Mouse (Mus musculus) R1 (cell line): ENCODE results near the gene Btbd19.

ENCODE experiments used
- DNase-seq: peaks from one replicate; pipeline ENCODE4 v3.0.0-alpha.2; 2018; ENCODE audit warnings: low read depth, low spot score

Gene Btbd19

DNA sequence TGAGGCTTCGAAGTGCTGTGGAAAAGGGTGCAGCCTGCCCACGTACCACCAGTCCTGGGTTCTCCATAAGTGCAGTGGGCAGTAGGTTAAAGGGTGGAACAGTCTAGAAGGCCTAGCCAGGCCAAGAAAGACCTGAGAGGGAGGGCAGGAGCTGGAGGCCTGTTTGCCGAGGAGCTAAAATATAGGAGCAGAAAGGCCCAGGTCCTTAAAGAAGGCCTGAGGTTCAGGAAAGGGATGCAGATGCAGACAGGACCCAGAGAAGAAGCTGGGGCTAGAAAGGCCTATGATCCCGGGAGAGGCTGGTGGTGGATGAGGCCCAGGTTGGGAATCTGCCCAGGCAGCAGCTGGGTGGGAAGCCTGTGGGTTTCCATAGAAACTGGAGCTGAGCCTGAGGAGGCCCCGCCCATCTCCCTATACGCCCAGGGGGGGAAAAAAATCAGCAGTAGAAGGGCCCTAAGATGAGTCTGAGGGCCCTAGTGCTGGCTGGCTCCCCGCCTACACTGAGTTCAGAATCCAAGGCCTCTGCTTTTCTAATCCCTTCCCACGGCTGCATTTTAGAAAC lies at the start of gene Btbd19:
Btbd19 (minus strand) TSS at position 378 of the 562 bp plus-strand sequence.
- peak; percentile 93 for DNase-seq

DNA sequence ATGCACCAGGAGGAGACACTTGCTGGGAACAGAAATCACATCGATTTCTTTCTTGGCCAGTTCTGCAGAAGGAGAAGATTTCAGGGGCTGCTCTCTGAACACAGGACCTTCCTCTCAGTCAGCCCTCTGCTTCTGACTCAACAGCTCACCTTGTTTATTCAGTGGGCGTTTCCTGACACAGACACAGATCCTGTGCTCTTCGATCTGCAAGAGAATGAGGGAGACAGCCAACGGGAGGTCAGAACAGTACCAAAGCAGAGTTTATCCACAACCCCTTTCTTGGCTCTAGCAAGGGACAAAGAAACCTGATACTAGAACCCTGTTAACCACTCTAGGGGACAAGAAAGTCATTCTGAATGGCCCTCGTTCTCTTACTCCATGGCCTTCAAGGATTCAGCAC lies 44.4 kb upstream of the Btbd19 start:
- peak; percentile 89 for DNase-seq

DNA sequence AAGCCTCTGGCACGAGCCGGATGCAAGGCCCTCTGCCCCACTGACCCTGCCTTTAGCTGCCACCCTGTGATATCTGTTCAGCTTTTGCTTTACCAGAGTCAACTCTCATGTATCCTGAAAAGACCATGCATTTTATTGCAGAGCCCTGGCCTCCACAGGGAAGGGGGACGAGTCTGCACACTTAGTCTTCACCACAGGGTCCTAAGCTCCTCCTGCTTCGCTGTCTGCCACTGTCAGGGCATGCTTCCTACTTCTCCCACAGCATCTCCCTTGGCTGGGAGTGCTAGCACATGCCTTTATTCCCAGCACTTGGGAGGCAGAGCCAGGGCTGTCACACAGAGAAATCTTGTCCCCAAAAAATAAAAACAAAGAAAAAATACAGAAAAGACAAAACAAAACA lies 35.7 kb upstream of the Btbd19 start:
- DNase-seq, result no peak

DNA sequence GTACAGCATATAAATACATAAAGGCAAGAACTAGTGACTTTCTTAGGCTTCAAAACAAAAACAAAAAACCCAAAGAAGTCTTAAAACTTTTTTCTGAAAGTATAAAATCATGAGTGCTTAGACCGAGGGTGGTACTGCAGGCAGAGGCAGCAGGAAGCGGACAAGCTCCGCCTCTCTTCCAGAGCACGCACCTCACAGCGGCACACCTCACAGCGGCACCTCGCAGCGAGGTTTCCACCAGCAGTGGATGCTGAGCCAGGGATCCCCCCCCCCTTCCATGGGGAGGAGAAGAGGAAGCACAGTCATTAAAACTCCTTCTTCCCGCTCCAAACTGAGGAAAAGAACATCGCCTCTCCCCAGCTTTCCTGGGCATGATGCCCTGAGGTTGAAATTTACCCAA lies 34.1 kb upstream of the Btbd19 start:
- DNase-seq, result peak; percentile 53

DNA sequence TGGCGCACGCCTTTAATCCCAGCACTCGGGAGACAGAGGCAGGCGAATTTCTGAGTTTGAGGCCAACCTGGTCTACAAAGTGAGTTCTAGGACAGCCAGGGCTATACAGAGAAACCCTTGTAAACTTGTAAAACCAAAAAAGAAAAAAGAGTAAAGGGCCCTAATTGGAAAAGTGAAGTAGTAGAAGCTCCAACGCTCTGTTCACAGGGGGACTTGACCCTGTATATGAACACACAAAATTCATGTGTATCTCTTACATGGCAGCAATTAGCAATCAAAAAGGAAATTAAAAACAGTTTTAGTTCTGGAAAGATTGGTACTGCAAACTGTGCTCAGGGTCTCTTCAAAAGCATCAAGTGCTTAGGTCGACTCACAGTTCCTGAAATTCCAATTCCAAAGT lies 30.8 kb upstream of the Btbd19 start:
- DNase-seq, result no peak

DNA sequence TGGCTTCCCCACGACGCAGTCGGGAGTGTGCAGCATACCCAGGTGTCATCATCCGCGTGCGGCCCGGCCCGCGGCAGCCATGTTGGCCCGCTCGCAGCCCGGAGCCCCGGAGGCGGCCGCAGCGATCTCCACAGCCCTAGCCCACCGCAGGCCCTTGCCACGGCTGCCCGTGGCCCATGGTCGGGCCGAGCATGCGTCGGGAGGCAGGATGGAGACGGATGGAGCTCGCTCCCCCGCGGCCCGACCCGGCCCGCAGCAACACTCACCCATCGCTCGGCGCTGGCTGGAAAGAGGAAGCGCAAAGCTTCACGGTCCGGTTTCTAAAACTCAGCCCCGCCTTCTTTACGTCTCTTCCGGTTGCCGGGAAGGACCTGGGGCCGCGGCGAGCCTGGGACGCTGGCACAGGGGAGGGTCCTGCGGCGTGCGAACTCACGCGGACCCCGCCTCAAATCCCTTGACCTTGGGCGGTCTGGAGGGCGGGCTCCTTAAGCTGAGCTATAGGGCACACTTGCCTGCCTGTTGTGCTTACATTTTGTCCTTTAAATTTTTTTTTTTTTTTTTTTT lies 30.3 kb upstream of the Btbd19 start, which contains the start of gene Rps8:
Rps8 (minus strand) TSS at position 452 of the 564 bp plus-strand sequence.
- peak; percentile 96 for DNase-seq

DNA sequence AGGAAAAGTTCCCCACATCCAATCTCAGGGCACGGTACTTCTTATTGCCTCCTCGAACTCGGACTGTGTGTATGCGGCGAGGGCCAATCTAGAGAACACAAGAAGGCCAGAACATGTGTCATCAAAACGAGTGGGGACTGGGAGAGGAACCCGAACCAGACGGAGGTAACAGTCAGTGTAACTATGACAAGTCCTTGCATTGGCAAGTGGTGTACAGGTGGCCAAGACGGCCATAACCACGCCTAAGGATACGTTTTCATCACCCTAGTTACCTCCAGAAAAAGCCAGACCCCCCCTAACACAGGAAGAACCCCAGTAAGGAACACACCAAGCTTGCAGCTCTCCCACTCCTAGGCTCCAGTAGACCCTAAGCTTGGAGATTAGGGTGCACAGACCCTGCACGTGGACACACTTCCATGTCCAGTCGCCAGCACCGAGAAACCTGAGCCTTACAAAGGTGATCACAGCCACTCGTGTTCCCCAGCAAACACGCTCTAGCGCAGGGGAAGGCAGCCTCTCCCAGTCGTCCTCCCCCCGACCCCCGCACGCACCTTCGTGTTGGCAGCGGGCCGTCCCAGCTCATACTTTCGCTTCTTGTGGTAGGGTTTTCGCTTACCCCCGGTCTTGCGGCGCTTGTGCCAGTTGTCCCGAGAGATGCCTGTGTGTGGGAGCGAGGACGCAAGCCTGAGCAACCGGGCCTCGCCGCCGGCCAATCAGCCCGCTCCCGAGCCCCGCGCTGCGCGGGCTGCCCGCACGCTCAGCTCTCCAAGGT lies 29.7 kb upstream of the Btbd19 start:
- DNase-seq, result peak; percentile 48

DNA sequence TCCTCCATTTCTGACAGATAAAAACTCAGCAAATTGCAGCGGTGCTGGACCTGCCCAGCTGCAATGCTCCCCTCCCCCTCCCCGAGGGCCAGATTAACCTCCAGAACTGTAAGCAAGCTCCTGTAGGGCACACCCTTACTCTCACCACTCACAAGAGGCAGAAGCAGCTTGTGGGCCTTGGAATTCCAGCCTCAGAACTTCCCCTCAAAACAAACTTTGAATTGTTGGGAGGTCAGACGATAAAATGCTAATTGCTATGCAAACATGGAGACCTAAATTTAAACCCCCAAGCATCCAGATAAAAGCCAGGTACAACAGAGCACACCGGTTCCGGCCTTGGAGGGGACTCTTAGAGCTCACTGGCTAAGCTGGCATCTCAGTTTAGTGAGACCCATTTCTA lies 27.2 kb upstream of the Btbd19 start:
- DNase-seq, result peak; percentile 91

DNA sequence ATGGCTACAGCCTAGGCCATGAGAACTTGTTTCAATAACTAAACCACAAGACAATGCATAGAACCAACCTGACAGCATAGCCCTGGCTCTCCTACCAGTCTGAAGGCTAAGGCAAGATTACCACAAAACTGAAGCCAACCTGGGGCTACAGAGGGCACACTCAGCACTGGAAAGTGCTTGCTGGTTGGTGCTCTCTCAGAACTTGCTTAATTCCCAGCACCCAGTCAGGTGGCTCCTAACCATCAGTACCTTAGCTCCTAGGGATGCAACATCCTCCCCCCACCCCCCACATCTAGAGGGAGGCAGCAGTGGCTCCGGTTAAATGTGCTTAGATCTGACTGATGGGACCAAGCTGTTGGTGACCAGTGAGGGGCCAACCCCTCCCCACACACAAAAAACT lies 25.9 kb upstream of the Btbd19 start:
- DNase-seq, result no peak

DNA sequence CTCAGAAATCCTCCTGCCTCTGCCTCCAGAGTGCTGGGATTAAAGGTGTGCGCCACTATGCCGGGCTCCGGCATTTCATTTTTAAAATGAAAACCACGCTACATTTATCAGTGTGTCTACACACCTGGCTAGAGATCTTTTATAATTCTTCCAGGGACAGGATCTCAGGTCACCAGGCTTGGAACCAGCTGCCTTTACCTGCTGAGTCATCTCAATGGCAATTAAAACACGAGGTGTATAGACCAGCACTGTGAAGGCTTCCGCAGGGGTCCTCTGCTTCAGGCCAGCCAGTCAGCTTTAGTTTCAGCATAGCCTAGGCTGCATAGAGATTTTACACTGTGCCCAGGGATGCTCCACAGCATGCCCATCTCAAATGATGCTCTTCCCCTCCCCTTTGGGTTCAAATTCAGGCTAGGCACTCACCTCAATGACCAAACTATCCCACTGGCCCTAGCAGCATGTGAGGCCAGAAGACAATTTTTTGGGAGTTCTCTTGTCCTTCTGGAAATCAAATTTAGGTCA lies 24.7 kb upstream of the Btbd19 start:
- DNase-seq, result no peak

DNA sequence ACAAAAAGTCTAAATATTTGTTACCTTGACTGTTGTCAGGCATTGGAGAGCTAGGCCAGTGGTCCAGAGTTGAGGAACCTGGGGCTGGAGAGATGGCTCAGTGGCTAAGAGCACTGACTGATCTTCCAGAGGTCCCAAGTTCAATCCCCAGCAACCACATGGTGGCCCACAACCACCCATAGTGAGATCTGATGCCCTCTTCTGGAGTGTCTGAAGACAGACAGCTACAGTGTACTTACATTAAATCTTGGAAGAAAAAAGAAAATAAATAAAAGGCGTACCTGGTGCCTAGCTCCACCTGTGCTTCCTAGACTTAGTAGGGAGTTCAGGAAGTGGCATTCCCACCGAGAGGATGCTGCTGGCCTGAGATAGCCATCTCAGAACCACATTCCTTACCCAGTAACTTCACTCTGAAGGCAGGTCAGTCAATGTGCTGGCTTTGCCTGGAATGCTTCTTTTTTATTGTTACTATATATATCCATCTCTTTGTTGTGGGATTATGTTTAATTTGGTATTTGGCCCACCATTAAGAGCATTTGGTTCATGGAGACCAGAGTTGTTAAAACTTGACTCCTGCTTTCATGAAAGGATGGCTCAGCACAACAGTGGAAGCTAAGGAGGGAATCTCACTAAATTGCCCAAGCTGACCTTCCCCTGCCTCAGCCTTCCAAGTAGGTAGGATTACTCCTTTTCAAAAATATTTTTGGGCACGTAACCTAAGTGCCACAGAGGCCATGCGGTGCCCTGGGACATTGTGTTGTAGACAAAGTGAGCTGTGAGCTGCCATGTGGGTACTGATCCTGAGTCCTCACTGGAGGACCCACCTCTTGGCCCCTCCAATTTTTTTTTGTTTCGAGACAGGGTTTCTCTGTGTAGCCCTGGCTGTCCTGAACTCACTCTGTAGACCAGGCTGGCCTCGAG lies 24.0 kb upstream of the Btbd19 start:
- DNase-seq, result peak; percentile 67

DNA sequence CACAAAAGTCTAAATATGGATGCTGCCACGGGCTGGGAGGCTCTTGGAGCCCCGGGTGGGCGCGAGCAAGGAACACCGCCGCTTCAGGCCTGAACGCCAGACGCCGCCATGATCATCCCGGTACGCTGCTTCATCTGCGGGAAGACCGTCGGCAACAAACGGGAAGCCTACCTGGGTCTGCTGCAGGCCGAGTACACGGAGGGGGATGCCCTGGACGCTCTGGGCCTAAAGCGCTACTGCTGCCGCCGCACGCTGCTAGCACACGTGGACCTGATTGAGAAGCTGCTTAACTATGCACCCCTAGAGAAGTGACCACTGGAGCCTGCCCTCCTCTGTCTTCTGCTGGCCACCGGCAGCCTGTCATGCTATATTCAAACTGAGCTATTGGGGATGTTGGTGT lies 23.3 kb upstream of the Btbd19 start:
- DNase-seq, result no peak

DNA sequence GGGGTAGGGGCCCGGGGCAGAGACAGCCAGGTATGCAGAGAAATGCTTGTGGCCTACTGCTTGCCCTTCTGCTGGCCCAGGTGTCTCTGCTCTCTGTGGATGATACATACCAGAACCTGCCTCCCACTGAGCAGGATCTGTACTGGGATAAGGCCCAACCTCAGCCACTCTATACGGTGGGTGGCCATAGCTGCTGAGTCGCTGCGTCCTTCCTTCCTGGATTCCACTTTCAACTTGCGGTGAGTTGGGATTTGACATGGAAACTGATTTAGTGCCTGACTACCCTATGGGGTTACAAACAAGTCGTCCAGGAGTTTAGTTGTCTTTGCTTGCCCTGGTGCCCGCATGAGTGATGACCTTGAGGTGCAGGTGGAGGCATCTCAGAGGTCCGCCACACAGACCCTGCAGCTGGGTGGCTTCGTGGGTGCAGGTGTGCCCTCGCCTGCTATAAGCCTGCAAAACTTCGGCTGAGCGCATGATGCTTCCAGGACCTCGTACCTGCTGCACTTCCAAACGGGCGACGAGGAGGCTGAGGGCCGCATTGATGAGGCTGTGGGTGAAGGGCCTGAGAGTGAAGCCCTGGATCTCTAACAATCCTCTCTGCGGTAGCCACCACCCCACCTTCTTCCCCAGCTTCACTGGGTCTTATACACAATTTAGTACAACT lies 22.7 kb upstream of the Btbd19 start:
- peak; percentile 56 for DNase-seq

DNA sequence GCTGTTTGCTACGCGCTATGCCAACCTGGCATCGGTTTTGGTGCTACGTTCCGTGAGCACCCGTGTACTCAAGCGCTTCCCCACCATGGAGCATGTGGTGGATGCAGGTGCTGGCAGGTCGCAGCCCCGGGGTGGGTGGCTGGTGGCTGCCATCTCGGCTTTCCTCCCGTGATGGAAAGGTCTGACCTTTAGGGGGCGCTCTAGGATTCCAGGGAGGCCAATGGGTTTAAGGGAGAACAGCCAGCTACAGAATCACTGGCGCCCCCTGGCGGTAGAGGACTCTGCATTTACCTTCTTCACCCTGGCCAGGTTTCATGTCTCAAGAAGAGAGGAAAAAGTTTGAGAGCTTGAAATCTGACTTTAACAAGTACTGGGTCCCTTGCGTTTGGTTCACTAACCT lies 20.7 kb upstream of the Btbd19 start:
- DNase-seq, result peak; percentile 98

DNA sequence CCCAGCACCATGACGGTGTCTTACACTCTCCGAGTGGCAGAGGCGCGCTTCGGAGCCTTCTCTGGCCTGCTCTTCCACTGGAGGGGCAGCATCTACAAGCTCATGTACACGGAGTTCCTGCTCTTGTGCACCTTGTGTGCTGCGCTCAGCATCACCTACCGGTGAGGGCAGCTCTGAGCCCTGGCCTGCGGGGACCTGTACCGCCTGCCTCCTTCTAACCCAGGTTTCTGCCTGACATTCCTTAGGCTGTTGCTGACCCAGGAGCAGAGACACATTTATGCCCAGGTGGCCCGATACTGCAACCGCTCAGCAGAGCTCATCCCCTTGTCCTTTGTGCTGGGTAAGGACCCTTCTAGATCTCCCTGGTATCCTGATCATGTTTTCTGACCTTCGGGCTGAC lies 19.7 kb upstream of the Btbd19 start:
- DNase-seq, result no peak

DNA sequence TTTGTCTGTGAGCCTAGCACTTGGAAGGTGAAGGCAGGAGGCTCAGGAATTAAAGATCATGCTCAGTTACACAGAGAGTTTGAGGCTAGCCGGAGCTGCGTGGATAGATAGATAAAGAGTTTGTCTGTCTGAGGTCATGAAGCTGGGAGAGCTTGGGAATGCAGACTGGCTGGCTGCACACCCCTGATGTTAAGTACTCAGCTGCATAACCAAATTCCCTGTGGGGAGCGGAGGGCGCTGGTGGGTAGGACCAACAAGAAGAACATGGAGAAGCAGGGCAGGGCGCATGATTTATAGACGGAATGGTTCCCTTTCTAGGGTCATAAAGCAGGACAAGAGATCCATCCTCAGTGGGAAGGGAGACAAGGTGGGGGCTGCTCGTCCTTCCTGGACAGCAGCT lies 17.5 kb upstream of the Btbd19 start:
- DNase-seq, result peak; percentile 56

DNA sequence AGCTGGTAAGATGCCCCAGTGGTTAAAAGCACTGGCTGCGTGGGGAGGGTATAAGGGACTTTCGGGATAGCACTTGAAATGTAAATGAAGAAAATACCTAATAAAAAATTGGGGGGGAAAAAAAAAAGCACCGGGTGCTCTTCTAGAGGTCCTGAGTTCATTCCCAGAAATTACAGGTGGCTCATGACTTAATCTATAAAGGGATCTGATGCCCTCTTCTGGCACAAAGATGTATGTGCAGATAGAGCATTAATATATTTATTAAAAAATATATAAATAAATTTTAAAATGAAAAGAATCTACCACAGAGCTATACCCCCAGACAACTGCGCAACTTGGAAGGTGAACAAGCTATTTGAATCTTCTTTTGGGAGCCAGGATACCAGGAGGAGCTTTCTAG lies 15.1 kb upstream of the Btbd19 start:
- DNase-seq, result no peak

DNA sequence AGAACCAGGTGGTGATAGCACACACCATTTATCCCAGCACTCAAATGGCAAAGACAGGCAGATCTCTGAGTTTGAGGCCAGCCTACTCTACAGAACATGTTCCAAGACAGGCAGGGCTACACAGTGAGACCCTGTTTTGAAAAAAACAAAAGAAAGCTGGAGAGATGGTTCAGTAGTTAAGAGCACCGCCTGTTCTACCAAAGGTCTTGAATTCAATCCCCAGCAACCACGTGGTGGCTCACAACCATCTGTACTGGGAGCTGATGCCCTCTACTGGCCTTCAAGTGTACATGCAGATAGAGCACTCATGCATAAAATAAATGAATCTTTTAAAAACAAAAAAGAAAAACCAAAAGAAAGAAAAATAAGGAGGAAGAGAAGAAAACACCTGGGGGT lies 13.7 kb upstream of the Btbd19 start:
- peak; percentile 95 for DNase-seq

DNA sequence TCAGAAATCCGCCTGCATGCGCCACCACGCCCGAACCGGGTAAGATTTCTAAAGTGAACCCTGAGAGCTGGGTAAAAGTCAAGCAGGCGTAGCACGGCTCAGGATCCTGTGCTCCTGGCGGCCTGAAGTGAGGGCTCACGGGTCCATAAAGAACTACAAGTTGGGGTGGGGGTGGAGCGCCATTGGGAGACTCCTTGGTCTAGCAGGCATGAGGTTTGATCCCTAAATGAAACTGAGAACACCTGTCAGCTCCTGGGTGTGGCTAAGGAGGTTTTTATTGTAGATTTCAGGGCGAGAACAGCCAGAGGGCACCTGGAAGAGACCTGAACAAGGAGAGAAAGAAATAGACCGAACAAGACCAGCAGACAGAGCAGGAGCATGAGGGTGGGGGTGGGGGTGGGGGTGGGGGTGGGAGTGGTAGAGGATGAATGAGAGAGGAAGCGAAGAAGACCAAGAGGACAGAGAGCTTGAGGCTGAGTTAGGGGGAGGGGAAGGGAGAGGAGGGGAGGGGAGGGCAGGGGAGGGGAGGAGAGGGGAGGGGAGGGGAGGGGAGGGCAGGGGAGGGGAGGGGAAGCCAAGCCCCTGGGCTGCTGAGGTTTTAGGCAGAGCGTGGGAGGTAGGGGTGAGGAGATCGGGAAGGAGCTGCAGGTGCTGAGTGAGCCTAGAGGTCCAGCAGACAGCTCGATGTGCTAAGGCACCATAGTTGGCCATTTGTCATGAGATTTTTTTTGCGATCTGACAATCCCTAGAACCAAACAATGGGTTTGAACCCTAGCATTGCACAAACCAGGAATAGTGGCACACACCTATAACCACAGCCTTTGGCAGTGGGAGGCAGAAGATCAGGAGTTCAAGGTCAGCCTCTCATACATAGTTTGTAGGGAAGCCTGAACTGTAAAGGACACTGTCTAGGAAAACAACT lies 13.0 kb upstream of the Btbd19 start:
- peak; percentile 96 for DNase-seq

DNA sequence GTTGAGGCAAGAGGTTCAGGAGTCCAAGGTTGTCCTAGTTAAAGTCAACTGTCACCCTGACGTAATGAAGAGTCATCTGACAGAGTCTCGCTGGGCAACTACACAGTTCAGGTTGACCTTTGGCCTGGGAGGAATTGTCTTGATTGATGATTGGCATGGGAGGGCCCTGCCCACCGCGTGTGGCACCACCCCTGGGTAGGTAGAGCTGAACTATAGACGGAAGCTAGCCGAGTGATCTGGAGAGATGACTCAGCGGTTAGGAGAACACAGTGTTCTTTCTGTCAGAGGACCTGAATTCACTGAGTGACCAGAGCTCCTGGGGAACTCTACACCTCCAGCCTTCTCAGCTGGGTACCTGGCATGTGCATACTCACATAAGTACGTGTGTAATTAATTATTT lies 10.5 kb upstream of the Btbd19 start:
- peak; percentile 82 for DNase-seq
